26 mouse cellular contexts compared by ENCODE assay signal in the genomic region with DNA sequence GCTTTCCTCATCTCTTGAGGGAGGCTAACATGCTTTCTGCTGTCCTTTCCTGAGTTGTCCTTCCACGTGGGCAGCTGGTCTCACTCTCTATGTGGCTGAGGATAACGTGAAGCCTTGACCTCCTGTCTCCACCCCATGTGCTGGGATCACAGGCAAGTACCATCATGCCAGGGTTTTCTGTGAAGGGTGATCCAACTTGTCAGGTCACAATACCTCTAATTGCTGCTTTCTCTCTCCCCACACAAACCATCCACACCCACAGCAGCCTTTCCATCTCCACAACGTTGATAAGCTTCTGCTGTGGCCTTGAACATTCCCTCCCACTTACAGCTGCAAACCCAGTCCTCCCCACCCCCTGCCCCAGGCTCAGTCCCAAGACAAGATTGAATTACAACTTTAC. TPM values are rescaled to one million over a fixed set of nuclear protein-coding genes. Genes with fewer than 3 reads are reported as not detected.
"Had no signal": no experiment of that assay in that cellular context is flagged by ENCODE, and none has a peak within 500 bp of the region (broad histone marks: within the 10 kb centered on the region; RNA-seq: fewer than 3 reads in every experiment).

No protein-coding gene starts in this region.

- H3K4me1 ChIP-seq: limb, embryonic 12.5 days; midbrain, embryonic 12.5 days; neural tube, embryonic 12.5 days had no signal

- H3K4me2 ChIP-seq: limb, embryonic 12.5 days; limb, embryonic 15.5 days; liver, embryonic 11.5 days; lung, embryonic 14.5 days; midbrain, embryonic 12.5 days; midbrain, embryonic 15.5 days; neural tube, embryonic 12.5 days; neural tube, embryonic 15.5 days; stomach, embryonic 15.5 days had no signal

- H3K4me3 ChIP-seq: limb, embryonic 12.5 days; limb, embryonic 15.5 days; midbrain, embryonic 12.5 days; midbrain, embryonic 15.5 days; neural tube, embryonic 12.5 days; neural tube, embryonic 15.5 days; stomach, embryonic 15.5 days had no signal

- H3K27ac ChIP-seq: limb, embryonic 12.5 days; limb, embryonic 15.5 days; liver, embryonic 14.5 days; macrophage; midbrain, embryonic 12.5 days; midbrain, embryonic 15.5 days; neural tube, embryonic 12.5 days; neural tube, embryonic 15.5 days; stomach, embryonic 15.5 days had no signal

- H3K9ac ChIP-seq: limb, embryonic 12.5 days; limb, embryonic 15.5 days; liver, embryonic 14.5 days; liver, postnatal 0 days; lung, embryonic 14.5 days; midbrain, embryonic 12.5 days; midbrain, embryonic 15.5 days; neural tube, embryonic 12.5 days; neural tube, embryonic 15.5 days; stomach, embryonic 15.5 days had no signal

- ATAC-seq: liver, postnatal 0 days; lung, postnatal 0 days; midbrain, embryonic 15.5 days had no signal

- H3K36me3 ChIP-seq: limb, embryonic 12.5 days; limb, embryonic 15.5 days; midbrain, embryonic 12.5 days; midbrain, embryonic 15.5 days; neural tube, embryonic 12.5 days; neural tube, embryonic 15.5 days; stomach, embryonic 15.5 days had no signal

- H3K27me3 ChIP-seq: limb, embryonic 12.5 days; limb, embryonic 15.5 days; midbrain, embryonic 12.5 days; midbrain, embryonic 15.5 days; neural tube, embryonic 12.5 days; neural tube, embryonic 15.5 days; stomach, embryonic 15.5 days had no signal

- DNase-seq: kidney, adult 11 months; kidney, adult 8-10 months; kidney, postnatal 10 days; left cerebral cortex, postnatal 4 days; liver, postnatal 0 days; lung, embryonic 14.5 days; retina, postnatal 1 day; right cerebral cortex, postnatal 25 days; spleen, adult 18-20 months; thymus, adult 2 months; thymus, postnatal 14 days; thymus, postnatal 4 days had no signal

- H3K9me3 ChIP-seq: limb, embryonic 15.5 days; midbrain, embryonic 15.5 days; neural tube, embryonic 15.5 days; stomach, embryonic 15.5 days had no signal

RNA-seq across cellular contexts. Expression of a gene that starts 51.9 kb away (rescaled TPM):
- total RNA-seq: layer of hippocampus, adult 18-20 months; left cerebral cortex, adult 8-10 months; megakaryocyte, adult 5-6 weeks had no signal
- polyA plus RNA-seq: limb, embryonic 12.5 days; liver, embryonic 11.5 days; liver, embryonic 14.5 days; liver, postnatal 0 days; macrophage; midbrain, embryonic 12.5 days; neural tube, embryonic 12.5 days; neural tube, embryonic 15.5 days had no signal
